Mouse (Mus musculus) hindbrain, embryonic 12.5 days (tissue): ENCODE data around the gene Mmp1b. TPM values are rescaled to one million over a fixed set of nuclear protein-coding genes. Genes with fewer than 3 reads are reported as not detected.
"Not testable (repeated sequence)": the region's sequence is repeated elsewhere in the genome, so short reads cannot be mapped to it uniquely, and the experiment has no call there.

Experiments
- ATAC-seq: fragments of 200-750 bp; cut with Nextera tagmentation; 2 replicates; pipeline ENCODE4 v1.8.0; 2017; ENCODE audit warnings: moderate TSS enrichment; ENCODE audit not compliant: low FRiP score
- H3K27ac ChIP-seq: fragments of 300-500 bp; sonication (generic); 2 replicates; pipeline ENCODE4 v1.5.1; 2016; ENCODE audit warnings: mild to moderate bottlenecking
- H3K27me3 ChIP-seq: fragments of 300-500 bp; sonication (generic); 2 replicates; pipeline ENCODE4 v1.6.1; 2016; ENCODE audit warnings: mild to moderate bottlenecking
- H3K36me3 ChIP-seq: fragments of 300-500 bp; sonication (generic); 2 replicates; pipeline ENCODE4 v1.6.1; 2016; ENCODE audit warnings: mild to moderate bottlenecking
- H3K4me1 ChIP-seq: fragments of 300-500 bp; sonication (generic); 2 replicates; pipeline ENCODE4 v1.6.1; 2016
- H3K4me2 ChIP-seq: fragments of 300-500 bp; sonication (generic); replicated peaks from 2 replicates; pipeline ENCODE4 v1.6.1; 2016; ENCODE audit warnings: mild to moderate bottlenecking
- H3K4me3 ChIP-seq: fragments of 300-500 bp; sonication (generic); 2 replicates; pipeline ENCODE4 v1.5.1; 2016; ENCODE audit warnings: mild to moderate bottlenecking
- H3K9ac ChIP-seq: fragments of 300-500 bp; sonication (generic); 2 replicates; pipeline ENCODE4 v1.6.1; 2016; ENCODE audit warnings: mild to moderate bottlenecking, moderate library complexity
- H3K9me3 ChIP-seq: fragments of 300-500 bp; sonication (generic); replicated peaks from 2 replicates; pipeline ENCODE4 v1.6.1; 2016; ENCODE audit warnings: mild to moderate bottlenecking
- WGBS: fragments of 180-500 bp; shearing (Covaris S2); methylation state at CpG from one replicate; pipeline ENCODE4 v1.1.7; 2016; 5-methylcytosine and 5-hydroxymethylcytosine counted together
- polyA plus RNA-seq: library from polyadenylated mRNA; unstranded; fragments of >200 nt; fragmentation: Nextera tagmentation; extraction: Ambion mirVana; gene quantifications from 2 replicates; pipeline ENCODE4 v1.2.1, GENCODE M21; 2016

Gene Mmp1b
- polyA plus RNA-seq, result not detected in 2 replicates

DNA sequence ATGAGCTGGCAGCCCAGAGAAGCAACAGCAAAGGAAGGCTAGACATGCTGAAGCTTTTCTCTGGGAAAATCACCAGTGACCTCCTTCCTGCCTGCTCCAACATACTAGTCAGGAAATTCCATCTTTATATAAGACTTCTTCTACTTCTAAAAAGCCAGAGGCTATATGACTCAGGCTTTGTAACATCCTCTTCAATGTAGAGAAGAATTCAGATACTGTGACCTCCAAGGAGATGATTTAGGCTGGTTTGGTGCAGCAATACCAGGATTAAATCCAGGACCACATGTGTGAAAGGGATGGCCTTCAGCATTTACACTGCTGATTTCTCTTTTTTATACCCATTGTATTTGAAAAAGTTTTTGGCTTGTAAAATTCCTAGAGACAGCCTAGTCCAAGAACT, at the start of gene Mmp1b:
Gene Mmp1b (minus strand): TSS at position 101 of the 400 bp plus-strand sequence.
- no peak within 1 kb of the TSS for H3K4me2 ChIP-seq
- no peak for ATAC-seq

DNA sequence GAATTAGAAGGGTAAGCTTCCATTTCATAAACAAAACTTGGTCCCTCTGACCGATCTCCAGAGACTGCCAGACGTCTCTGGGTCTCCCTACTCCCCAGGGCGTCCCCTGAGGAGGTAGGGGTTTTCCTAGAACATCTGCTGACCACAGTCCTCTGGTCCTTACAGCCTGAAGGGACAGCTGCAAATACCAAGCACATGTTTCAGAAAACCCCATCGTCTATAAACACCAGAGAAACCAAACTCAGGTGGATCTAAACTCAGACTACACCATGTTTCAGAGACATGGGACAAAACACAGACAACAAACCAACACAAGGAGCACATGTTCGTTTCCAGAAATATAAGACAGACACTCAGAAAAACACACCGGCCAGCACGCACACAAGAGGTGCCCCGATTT, 8.7 kb upstream of the Mmp1b start:
- ATAC-seq, H3K4me3 ChIP-seq, H3K9me3 ChIP-seq, H3K4me2 ChIP-seq, H3K27me3 ChIP-seq, H3K36me3 ChIP-seq, H3K27ac ChIP-seq, H3K9ac ChIP-seq, H3K4me1 ChIP-seq: not testable (repeated sequence)
- 79% methylated on average over 8 of the region's 8 CpGs for WGBS

More for the DNA sequence above, at the start of gene Mmp1b:
- H3K27ac ChIP-seq, result no peak within 1 kb of the TSS
- H3K36me3 ChIP-seq, result no peaks in the 10 kb centered on the region
- no peak within 1 kb of the TSS for H3K9ac ChIP-seq
- no peaks in the 10 kb centered on the region for H3K4me1 ChIP-seq
- no peaks in the 10 kb centered on the region for H3K27me3 ChIP-seq
- no peak within 1 kb of the TSS for H3K4me3 ChIP-seq
- H3K9me3 ChIP-seq, result no peaks in the 10 kb centered on the region

DNA sequence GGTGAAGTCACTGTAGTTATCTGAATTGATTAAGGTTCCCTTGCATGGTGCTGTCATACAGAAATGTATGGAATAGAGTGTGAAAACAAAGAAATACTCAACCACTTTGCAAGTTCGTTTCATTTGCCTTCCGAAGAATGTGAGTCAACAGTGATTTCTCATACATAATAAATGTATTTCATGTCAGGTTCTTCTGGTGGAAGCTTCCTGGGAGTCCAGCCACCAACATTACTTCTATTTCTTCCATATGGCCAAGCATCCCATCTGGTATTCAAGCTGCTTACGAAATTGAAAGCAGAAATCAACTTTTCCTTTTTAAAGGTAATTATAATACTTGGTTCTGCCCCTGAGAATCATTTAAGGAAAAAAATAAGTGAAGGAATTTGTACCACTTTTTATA, 33.3 kb downstream of the Mmp1b start:
- no peak for ATAC-seq
- no peaks in the 10 kb centered on the region for H3K27me3 ChIP-seq
- no peaks in the 10 kb centered on the region for H3K36me3 ChIP-seq
- H3K4me1 ChIP-seq, result no peaks in the 10 kb centered on the region
- WGBS, result 89% methylated on average over 3 of the region's 3 CpGs
- H3K4me2 ChIP-seq, result no peak overlapping the region
- no peak overlapping the region for H3K9ac ChIP-seq
- H3K4me3 ChIP-seq, result no peak overlapping the region
- H3K27ac ChIP-seq, result no peak overlapping the region
- H3K9me3 ChIP-seq, result no peaks in the 10 kb centered on the region

- ATAC-seq, result no peak
- Histone ChIP-seq H3K9ac (no peak overlapping the region), H3K27ac (no peak overlapping the region), H3K4me3 (no peak overlapping the region), H3K9me3 (no peaks in the 10 kb centered on the region), H3K4me1 (no peaks in the 10 kb centered on the region), H3K27me3 (no peaks in the 10 kb centered on the region), H3K4me2 (no peak overlapping the region), H3K36me3 (no peaks in the 10 kb centered on the region)
- WGBS, result 90% methylated on average over 2 of the region's 2 CpGs
Measured at GRCm38 (mm10) chr9:7345513-7345912, 42.3 kb downstream of the Mmp1b start.

- H3K4me2 ChIP-seq, result no peak within 1 kb of the TSS
- no peaks in the 10 kb centered on the region for H3K27me3 ChIP-seq
- no peak within 1 kb of the TSS for H3K4me3 ChIP-seq
- no peaks in the 10 kb centered on the region for H3K9me3 ChIP-seq
- no peak within 1 kb of the TSS for H3K9ac ChIP-seq
- no peak within 1 kb of the TSS for H3K27ac ChIP-seq
- no peak for ATAC-seq
- H3K4me1 ChIP-seq, result no peaks in the 10 kb centered on the region
- H3K36me3 ChIP-seq, result no peaks in the 10 kb centered on the region
Measured at GRCm38 (mm10) chr9:7344107-7344506, 43.7 kb downstream of the Mmp1b start, which contains the start of gene Mmp12. TSS of gene Mmp12 (plus strand) at chr9:7344381.

DNA sequence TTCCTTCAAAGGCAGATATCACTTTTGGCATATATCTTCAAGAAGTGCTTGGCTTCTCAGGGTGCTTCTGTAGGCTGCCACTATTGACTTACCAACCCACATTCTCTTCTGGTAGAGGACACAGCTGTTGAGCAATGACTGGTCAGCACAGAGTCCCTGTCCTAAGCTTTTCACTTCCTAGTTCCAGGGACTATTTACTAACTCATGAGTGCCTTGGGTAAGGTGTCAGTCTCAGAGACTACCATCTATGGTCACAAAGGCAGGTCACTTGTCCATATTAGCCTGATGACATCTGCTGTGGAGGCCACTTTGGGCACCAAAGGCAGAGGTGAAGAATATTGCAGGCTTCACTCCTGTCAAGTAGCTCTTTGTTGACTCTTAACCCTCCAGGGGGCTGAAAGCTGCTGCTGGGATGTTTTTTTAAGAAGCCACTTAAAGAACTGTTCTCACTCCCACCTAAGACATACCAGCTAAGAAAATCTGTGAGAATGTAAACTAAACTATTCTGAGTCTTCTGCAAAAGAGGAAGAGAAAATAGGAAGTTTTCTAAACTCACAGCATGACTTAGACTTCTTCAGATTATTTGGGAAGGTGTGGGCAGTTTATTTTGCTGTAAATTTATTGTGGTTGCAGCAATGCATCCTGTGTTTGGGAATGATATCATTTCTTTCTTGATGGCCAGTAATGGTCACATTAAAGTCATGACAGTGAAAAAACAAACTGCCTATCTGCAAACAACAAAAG, 50.9 kb downstream of the Mmp1b start:
- Histone ChIP-seq H3K9me3 (no peaks in the 10 kb centered on the region; the same call in 1 of the 2 replicates), H3K4me2 (no peak overlapping the region), H3K9ac (no peak overlapping the region), H3K4me1 (no peaks in the 10 kb centered on the region), H3K27me3 (no peaks in the 10 kb centered on the region), H3K27ac (no peak overlapping the region), H3K4me3 (no peak overlapping the region), H3K36me3 (no peaks in the 10 kb centered on the region)
- ATAC-seq, result no peak

DNA sequence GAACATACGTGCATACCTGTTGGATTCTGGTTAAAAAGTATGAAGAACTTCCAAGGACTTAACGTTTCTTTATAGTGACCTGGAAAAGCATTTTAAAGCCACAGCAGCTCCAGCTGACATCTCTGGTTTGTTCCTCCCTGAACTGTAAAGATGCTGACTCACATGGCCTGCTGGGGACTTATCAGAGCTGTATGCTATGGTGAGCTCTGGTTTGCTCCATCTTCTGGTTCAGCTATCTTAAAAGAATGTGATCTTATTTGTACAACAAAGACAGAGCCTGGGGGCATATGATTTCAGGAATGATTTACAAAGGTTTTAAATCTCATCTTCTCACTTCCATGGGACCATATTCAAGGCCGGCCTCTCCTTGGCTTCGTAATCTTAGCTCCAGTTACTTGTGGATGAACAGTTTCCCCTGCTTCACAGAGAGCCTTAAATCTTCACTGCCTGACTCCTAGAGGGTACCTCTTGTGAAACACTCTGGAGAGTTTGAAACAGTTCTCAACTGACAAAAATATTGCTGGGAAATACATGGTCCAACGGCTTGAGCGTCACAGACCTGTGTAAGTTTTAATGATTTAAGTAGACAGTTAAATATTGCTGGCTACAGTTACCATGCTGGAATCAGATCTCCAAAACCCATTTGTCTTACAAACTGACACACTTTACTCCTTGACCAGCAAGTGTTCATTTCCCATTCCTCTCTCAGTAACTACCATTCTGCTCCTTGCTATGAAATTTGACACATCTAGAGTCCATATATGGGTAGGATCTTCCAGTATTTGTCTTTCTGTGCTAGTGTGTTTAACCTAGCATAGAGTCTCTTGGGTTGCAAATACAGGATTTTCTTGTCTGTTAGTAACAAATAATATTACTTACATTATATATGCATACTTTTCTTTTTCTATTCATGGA, 51.8 kb downstream of the Mmp1b start:
- Histone ChIP-seq H3K9ac (no peak overlapping the region), H3K36me3 (no peaks in the 10 kb centered on the region), H3K27me3 (no peaks in the 10 kb centered on the region), H3K9me3 (no peaks in the 10 kb centered on the region; the same call in 1 of the 2 replicates), H3K4me2 (no peak overlapping the region), H3K4me3 (no peak overlapping the region), H3K4me1 (no peaks in the 10 kb centered on the region), H3K27ac (no peak overlapping the region)
- ATAC-seq, result no peak
- WGBS, result 87% methylated on average over 5 of the region's 6 CpGs

GRCm38 (mm10) chr9:7331847-7332246, 56.0 kb downstream of the Mmp1b start:
- no peaks in the 10 kb centered on the region; the same call in 1 of the 2 replicates for H3K9me3 ChIP-seq
- H3K4me1 ChIP-seq, result no peaks in the 10 kb centered on the region
- no peaks in the 10 kb centered on the region for H3K36me3 ChIP-seq
- no peak for ATAC-seq
- H3K27me3 ChIP-seq, result no peaks in the 10 kb centered on the region
- no peak overlapping the region for H3K27ac ChIP-seq
- H3K4me3 ChIP-seq, result no peak overlapping the region
- no peak overlapping the region for H3K4me2 ChIP-seq
- no peak overlapping the region for H3K9ac ChIP-seq

Other genes starting within 250 kb of the Mmp1b start
- 25.6 and 26.7 TPM in 2 replicates for gene Dync2h1, start 203.6 kb downstream of the Mmp1b start, polyA plus RNA-seq
- 147 and 148 TPM in 2 replicates for gene Dcun1d5, start 203.5 kb downstream of the Mmp1b start, polyA plus RNA-seq
- gene Mmp13, start 115.5 kb downstream of the Mmp1b start, polyA plus RNA-seq, result not detected in 2 replicates
- gene Mmp12, start 43.7 kb downstream of the Mmp1b start, polyA plus RNA-seq, result not detected in 2 replicates
- not detected in 2 replicates for gene Mmp3, start 57.8 kb upstream of the Mmp1b start, polyA plus RNA-seq
- gene Mmp10, start 114.3 kb upstream of the Mmp1b start, polyA plus RNA-seq, result not detected in 2 replicates
- gene Mmp8, start 170.4 kb upstream of the Mmp1b start, polyA plus RNA-seq, result 0.27 TPM in 1 of 2 replicates, not detected in the other
- not detected in 2 replicates for gene Mmp27, start 183.3 kb upstream of the Mmp1b start, polyA plus RNA-seq
- gene Mmp20, start 240.2 kb upstream of the Mmp1b start, polyA plus RNA-seq, result not detected in 2 replicates